Mouse (Mus musculus) left cerebral cortex, postnatal 25 days (tissue): ENCODE results near the gene Lurap1l. TPM values are rescaled to one million over a fixed set of nuclear protein-coding genes. Genes with fewer than 3 reads are reported as not detected.

Experiments
- DNase-seq, 2 experiments: peaks; one replicate each; pipeline ENCODE4 v3.0.0; 2022; ENCODE audit warnings: low spot score in 2 of 2, mixed read lengths in 1 of 2
- intact Hi-C: fragments of 180-260 bp; cut with DNase I; formaldehyde crosslinking; loops from one replicate; pipeline ENCODE4 v1.15.1; 2025
- microRNA-seq, 2 experiments: library from miRNA; unstranded; fragments of <30 nt; microRNA quantifications; one replicate each; pipeline ENCODE4 v1.2.0; 2022
- total RNA-seq, 2 experiments: library from RNA; stranded (reverse); gene quantifications; 2 replicates each; pipeline ENCODE4 v1.2.3; 2021

Lurap1l gene
- total RNA-seq, 2 experiments from 2014 or later, result 9.1 to 9.7 TPM

DNA sequence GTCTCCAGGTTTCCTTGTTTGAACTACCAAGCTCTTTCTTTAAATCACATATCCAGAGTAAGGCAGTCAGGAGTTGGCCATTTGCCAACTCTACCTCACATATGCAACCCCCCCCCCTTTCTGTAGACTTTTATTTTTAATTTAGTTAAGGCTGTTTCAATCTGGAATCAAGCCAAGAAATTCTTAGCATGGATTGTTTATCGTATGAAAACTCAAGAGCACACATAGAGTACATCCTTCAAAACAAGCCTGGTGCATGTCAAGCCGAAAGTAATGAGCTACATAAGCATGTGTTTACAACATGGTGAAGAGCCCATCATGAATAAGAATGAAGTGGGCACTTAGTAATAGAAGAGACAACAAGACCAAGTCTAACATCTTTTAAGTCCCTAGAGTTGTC lies 45.5 kb downstream of the Lurap1l start:
- intact Hi-C loops, result no loop called here
- no peak for DNase-seq

DNA sequence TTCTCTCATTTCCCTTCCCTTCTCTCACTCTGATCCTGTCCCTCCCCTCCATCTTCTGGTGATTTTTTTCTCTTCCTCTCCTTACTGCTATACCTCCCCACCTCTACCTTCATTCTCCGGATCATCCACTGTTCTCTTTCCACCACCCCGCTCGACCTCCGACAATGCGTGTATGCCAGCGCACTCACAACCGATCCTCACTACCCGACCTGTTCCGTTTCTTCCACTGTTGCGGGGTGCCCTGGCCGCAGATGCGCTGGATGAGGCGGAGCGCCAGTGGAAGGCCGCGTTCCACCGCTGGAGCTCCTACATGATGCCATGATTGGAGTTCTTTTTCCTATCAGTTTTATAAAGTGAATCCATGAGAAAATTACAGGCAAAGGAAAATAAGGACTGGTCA lies 57.1 kb downstream of the Lurap1l start:
- no peak for DNase-seq
- intact Hi-C loops, result no loop called here

DNA sequence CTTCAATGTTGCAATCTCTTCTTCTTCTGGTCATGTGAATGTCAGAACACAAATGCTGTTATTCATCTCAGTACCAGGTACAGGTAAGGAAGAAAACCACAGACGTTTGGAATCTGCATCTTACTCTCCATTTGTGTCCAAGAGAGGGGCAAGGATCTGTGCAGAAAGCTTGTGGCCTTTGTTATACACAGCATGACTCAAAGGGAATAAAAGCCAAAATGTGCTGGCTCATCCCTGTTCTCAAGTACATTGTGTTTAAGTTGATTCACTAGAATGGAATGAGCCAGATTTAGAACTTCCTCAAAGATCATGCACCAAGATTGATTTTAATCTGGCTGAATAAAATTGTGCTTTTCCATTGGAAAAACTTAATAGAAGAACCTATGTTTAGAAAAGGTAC lies 61.4 kb downstream of the Lurap1l start:
- no peak for DNase-seq
- intact Hi-C loops, result no loop called here

DNA sequence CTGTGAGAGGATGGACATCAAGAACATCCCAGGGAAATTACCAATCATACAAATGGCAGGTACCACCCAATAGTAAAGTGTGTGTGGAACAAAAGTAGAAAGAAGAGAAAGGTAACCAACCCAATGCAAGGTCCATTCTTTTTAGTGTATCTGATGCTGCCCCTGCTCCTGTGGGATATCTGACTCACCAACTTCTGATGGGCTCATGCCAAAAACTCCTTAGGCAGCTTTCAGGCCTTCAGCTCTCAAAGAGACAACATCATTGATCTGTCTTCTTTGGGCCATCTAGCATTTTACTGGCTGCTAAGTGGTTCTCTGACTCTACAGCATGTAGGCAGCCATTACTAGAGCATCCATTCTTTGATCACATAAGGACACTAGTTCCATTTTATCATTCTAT lies 63.5 kb downstream of the Lurap1l start:
- intact Hi-C loops, result no loop called here
- no peak for DNase-seq

DNA sequence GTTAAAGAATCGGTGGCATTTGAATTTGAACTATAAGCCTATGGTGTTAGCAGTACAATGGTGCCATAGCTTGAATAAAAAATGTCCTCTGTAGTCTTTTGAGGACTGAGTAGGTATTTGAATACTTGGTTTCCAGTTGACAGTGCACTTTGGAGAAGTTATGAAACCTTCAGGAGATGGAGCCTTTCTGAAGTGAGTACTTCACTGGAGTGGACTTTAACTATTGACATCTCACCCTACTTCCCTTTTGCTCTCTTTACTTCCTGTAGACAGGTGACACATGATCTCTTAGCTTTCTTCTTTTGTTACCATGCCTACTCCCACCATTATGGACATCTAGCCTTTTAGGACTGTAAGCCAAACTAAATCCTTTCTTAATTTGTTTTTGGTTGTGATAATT lies 80.4 kb downstream of the Lurap1l start:
- intact Hi-C loops, result no loop called here

DNA sequence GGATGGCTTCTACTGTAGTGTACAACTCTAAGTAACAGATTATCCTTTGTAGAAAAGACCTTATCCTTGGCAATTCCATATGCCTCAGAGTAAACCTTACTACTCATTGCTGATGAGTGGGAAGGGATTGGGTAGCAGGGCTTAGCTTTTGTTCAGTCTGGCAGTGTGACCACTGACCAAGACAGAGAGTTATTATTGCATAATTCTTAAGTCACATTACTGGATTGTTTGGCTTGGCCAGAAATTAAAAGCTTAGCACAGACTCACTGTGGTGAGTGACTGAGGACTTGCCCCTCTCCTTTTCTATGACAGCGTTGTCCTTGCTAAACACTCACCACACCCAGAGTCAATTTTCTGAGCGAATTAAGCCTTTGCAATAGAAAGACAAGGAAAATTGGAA lies 93.1 kb downstream of the Lurap1l start:
- DNase-seq, result no peak
- intact Hi-C loops, result no loop called here

More for the DNA sequence above, 80.4 kb downstream of the Lurap1l start:
- DNase-seq, result no peak

Small RNA genes lying within 50 kb of the gene (microRNA-seq; reads per million reads assigned to microRNA genes)
- gene Gm27452, result 0 reads per million in 2 experiments

Other genes with a start within 250 kb of the Lurap1l start
- gene Tyrp1, start 76.5 kb upstream of the Lurap1l start, total RNA-seq, result under 1 TPM in 1 of 2 experiments, not detected in 1; 0.27 TPM